Mouse (Mus musculus) myocyte (in vitro differentiated cells): ENCODE data around the gene Ankrd33b.

ENCODE experiments used
- E2F4 ChIP-seq: IDR thresholded peaks from one replicate; pipeline ENCODE4 v1.6.1; 2011; ENCODE audit warnings: mild to moderate bottlenecking, control low read depth, moderate library complexity; ENCODE audit not compliant: insufficient read depth
- POLR2A ChIP-seq: IDR thresholded peaks from one replicate; pipeline ENCODE4 v1.6.1; 2011; ENCODE audit warnings: low read depth, mild to moderate bottlenecking, control low read depth, moderate library complexity; ENCODE audit not compliant: insufficient read length
- USF1 ChIP-seq: IDR thresholded peaks from one replicate; pipeline ENCODE4 v1.6.1; 2011; ENCODE audit warnings: low read depth, mild to moderate bottlenecking, control low read depth, moderate library complexity

DNA sequence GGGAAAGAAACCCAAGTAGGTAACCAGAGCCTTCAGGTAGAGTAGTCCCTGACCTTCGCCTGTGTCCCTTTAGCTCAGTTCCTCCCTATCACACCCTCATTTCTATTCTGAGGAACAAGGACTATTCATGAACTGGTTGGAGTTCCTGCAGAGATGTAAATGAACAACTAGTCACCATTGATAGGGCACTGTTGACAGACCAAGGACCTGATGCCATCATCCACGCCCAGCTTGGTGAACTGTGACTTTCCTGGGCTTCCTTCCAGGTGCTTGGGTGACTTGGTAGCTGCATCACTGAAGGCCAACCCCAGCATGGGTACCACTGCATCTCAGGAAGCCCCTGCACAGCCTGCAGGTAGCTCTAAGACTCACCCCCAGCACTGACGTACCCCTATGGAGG is 85.2 kb downstream of the Ankrd33b start:
- TF ChIP-seq E2F4 (no peak), POLR2A (no peak), USF1 (no peak)
